Mouse (Mus musculus) ovary, adult 10 weeks (tissue): ENCODE data around the gene Limk2. TPM values are rescaled to one million over a fixed set of nuclear protein-coding genes. Genes with fewer than 3 reads are reported as not detected.

ENCODE experiments used
- polyA plus RNA-seq: library from polyadenylated mRNA; stranded (reverse); fragments of 350-450 nt; fragmentation: Illumina TruSeq; extraction: RNeasy Lipid Tissue Mini Kit (QIAGEN cat#74804); gene quantifications from one replicate; pipeline ENCODE4 v1.2.3, GENCODE M21; 2014

Limk2 gene
- polyA plus RNA-seq = 7.1 TPM

GRCm38 (mm10) chr11:3408997-3409732 is at the start of gene Limk2:
Limk2 (minus strand) TSS chr11:3409189.

GRCm38 (mm10) chr11:3452167-3452639 is 43.2 kb upstream of the Limk2 start, which contains the start of gene Rnf185:
Rnf185 (minus strand) TSS chr11:3452363.

GRCm38 (mm10) chr11:3329891-3330451 is 79.0 kb downstream of the Limk2 start, which contains the start of gene Pik3ip1:
Pik3ip1 (plus strand) TSS chr11:3330401.

Other genes with a start within 250 kb of the Limk2 start
- gene Sfi1, start 215.7 kb downstream of the Limk2 start, polyA plus RNA-seq = 13.1 TPM
- gene Eif4enif1, start 206.8 kb downstream of the Limk2 start, polyA plus RNA-seq = 135 TPM
- gene Drg1, start 142.8 kb downstream of the Limk2 start, polyA plus RNA-seq = 252 TPM
- 32.5 TPM for gene Patz1, start 120.3 kb downstream of the Limk2 start, polyA plus RNA-seq
- gene Pik3ip1, start 78.8 kb downstream of the Limk2 start, polyA plus RNA-seq = 14.0 TPM
- 35.6 TPM for gene Rnf185, start 43.2 kb upstream of the Limk2 start, polyA plus RNA-seq
- not detected for gene Pla2g3, start 79.1 kb upstream of the Limk2 start, polyA plus RNA-seq
- 0.17 TPM for gene Inpp5j, start 95.6 kb upstream of the Limk2 start, polyA plus RNA-seq
- gene Selenom, start 105.5 kb upstream of the Limk2 start, polyA plus RNA-seq = 0.68 TPM
- 0.29 TPM for gene Smtn, start 131.4 kb upstream of the Limk2 start, polyA plus RNA-seq
- gene Morc2a, start 240.0 kb upstream of the Limk2 start, polyA plus RNA-seq = 44.1 TPM